Mouse (Mus musculus) heart, embryonic 16.5 days (tissue): ENCODE data around the gene Filip1. TPM values are rescaled to one million over a fixed set of nuclear protein-coding genes. Genes with fewer than 3 reads are reported as not detected.
"Not testable (repeated sequence)": the region's sequence is repeated elsewhere in the genome, so short reads cannot be mapped to it uniquely, and the experiment has no call there.

Experiments
- ATAC-seq: fragments of 200-750 bp; cut with Nextera tagmentation; replicated peaks from 2 replicates; pipeline ENCODE4 v1.8.0; 2017; ENCODE audit warnings: moderate number of reproducible peaks; ENCODE audit not compliant: insufficient read depth, low FRiP score; ENCODE audit errors: extremely low read depth
- H3K27ac ChIP-seq: fragments of 300-500 bp; sonication (generic); 2 replicates; pipeline ENCODE4 v1.5.1; 2014; ENCODE audit warnings: mild to moderate bottlenecking, low read length, control low read depth, moderate library complexity
- H3K27me3 ChIP-seq: fragments of 300-500 bp; sonication (generic); 2 replicates; pipeline ENCODE4 v1.6.1; 2014; ENCODE audit warnings: low read length, mixed read lengths; ENCODE audit not compliant: control insufficient read depth, insufficient read depth
- H3K36me3 ChIP-seq: fragments of 300-500 bp; sonication (generic); 2 replicates; pipeline ENCODE4 v1.6.1; 2014; ENCODE audit not compliant: control insufficient read depth, insufficient read depth
- H3K4me1 ChIP-seq: fragments of 300-500 bp; sonication (generic); 2 replicates; pipeline ENCODE4 v1.6.1; 2014; ENCODE audit warnings: low read length, mixed read lengths; ENCODE audit not compliant: control insufficient read depth, insufficient read depth
- H3K4me2 ChIP-seq: fragments of 300-500 bp; sonication (generic); 2 replicates; pipeline ENCODE4 v1.6.1; 2014; ENCODE audit warnings: low read depth, mild to moderate bottlenecking, control low read depth, low read length
- H3K4me3 ChIP-seq: fragments of 300-500 bp; sonication (generic); 2 replicates; pipeline ENCODE4 v1.5.1; 2014; ENCODE audit warnings: mild to moderate bottlenecking, control low read depth, low read length
- H3K9ac ChIP-seq: fragments of 300-500 bp; sonication (generic); 2 replicates; pipeline ENCODE4 v1.6.1; 2014; ENCODE audit warnings: low read length, control low read depth
- H3K9me3 ChIP-seq: fragments of 300-500 bp; sonication (generic); replicated peaks from 2 replicates; pipeline ENCODE4 v1.6.1; 2016; ENCODE audit warnings: low read length; ENCODE audit not compliant: control insufficient read depth
- WGBS: fragments of 180-500 bp; shearing (Covaris S2); extraction: QIAGEN DNeasy Blood & Tissue Kit; methylation state at CpG from one replicate; pipeline ENCODE4 v1.1.7; 2014; 5-methylcytosine and 5-hydroxymethylcytosine counted together
- polyA plus RNA-seq: library from polyadenylated mRNA; unstranded; fragments of >200 nt; fragmentation: Nextera tagmentation; extraction: Ambion mirVana; gene quantifications from 2 replicates; pipeline ENCODE4 v1.2.1, GENCODE M21; 2015

The Filip1 gene
- polyA plus RNA-seq, 1 experiment from 2014 or later, result 32.1 TPM

GRCm38 (mm10) chr9:80026017-80026416, 13.4 kb upstream of the Filip1 start:
- H3K27me3 ChIP-seq, result no peaks in the 10 kb centered on the region
- ATAC-seq, result no peak; the same call in 1 of the 2 replicates
- peak overlapping the region; percentile 55 for H3K27ac ChIP-seq
- H3K9me3 ChIP-seq, result no peaks in the 10 kb centered on the region
- peaks cover 11% of the 10 kb centered on the region for H3K4me1 ChIP-seq
- no peak overlapping the region for H3K9ac ChIP-seq
- H3K4me2 ChIP-seq, result no peak overlapping the region
- no peaks in the 10 kb centered on the region for H3K36me3 ChIP-seq
- H3K4me3 ChIP-seq, result no peak overlapping the region
- 1% methylated on average over 2 of the region's 2 CpGs for WGBS

- H3K9me3 ChIP-seq, H3K4me3 ChIP-seq, H3K27ac ChIP-seq, H3K36me3 ChIP-seq, H3K9ac ChIP-seq, H3K27me3 ChIP-seq, H3K4me2 ChIP-seq, ATAC-seq: not testable (repeated sequence)
- peaks cover 11% of the 10 kb centered on the region for H3K4me1 ChIP-seq
- 83% methylated on average over 5 of the region's 5 CpGs for WGBS
These were observed 12.7 kb upstream of the Filip1 start for GRCm38 (mm10) chr9:80025347-80025746.

- Histone ChIP-seq H3K4me2 (no peak overlapping the region), H3K36me3 (no peaks in the 10 kb centered on the region), H3K9me3 (no peaks in the 10 kb centered on the region), H3K9ac (peak overlapping the region; percentile 10; the same call in 1 of the 2 replicates), H3K27ac (peak overlapping the region; percentile 64), H3K27me3 (no peaks in the 10 kb centered on the region), H3K4me3 (no peak overlapping the region), H3K4me1 (peaks cover 11% of the 10 kb centered on the region)
- ATAC-seq, result no peak; the same call in 1 of the 2 replicates
- WGBS, result 55% methylated on average over 8 of the region's 8 CpGs
These were observed 10.2 kb upstream of the Filip1 start for GRCm38 (mm10) chr9:80022821-80023220.

GRCm38 (mm10) chr9:80021648-80022047, 9.0 kb upstream of the Filip1 start:
- WGBS, result 38% methylated on average over 1 of the region's 1 CpGs
- H3K4me2 ChIP-seq, result no peak overlapping the region
- H3K9ac ChIP-seq, result no peak overlapping the region
- H3K4me3 ChIP-seq, result no peak overlapping the region
- no peaks in the 10 kb centered on the region for H3K9me3 ChIP-seq
- no peak overlapping the region for H3K27ac ChIP-seq
- no peaks in the 10 kb centered on the region for H3K27me3 ChIP-seq
- no peak for ATAC-seq
- no peaks in the 10 kb centered on the region for H3K36me3 ChIP-seq
- peaks cover 6% of the 10 kb centered on the region for H3K4me1 ChIP-seq

GRCm38 (mm10) chr9:80020429-80020828, 7.8 kb upstream of the Filip1 start:
- H3K4me2 ChIP-seq, result no peak overlapping the region
- ATAC-seq, result no peak
- H3K36me3 ChIP-seq, result no peaks in the 10 kb centered on the region
- no peaks in the 10 kb centered on the region for H3K27me3 ChIP-seq
- H3K4me3 ChIP-seq, result no peak overlapping the region
- no peak overlapping the region for H3K9ac ChIP-seq
- 33% methylated on average over 3 of the region's 3 CpGs for WGBS
- H3K4me1 ChIP-seq, result no peaks in the 10 kb centered on the region
- no peaks in the 10 kb centered on the region for H3K9me3 ChIP-seq
- H3K27ac ChIP-seq, result no peak overlapping the region

GRCm38 (mm10) chr9:80012016-80012415, 635 bp downstream of the Filip1 start:
- Histone ChIP-seq H3K27ac (no peak overlapping the region), H3K9me3 (no peaks in the 10 kb centered on the region), H3K9ac (no peak overlapping the region), H3K4me3 (no peak overlapping the region), H3K27me3 (no peaks in the 10 kb centered on the region), H3K4me1 (no peaks in the 10 kb centered on the region), H3K4me2 (no peak overlapping the region), H3K36me3 (no peaks in the 10 kb centered on the region)
- no peak for ATAC-seq
- WGBS, result 83% methylated on average over 13 of the region's 13 CpGs

GRCm38 (mm10) chr9:80002394-80003188, 10.1 kb downstream of the Filip1 start:
- no peak overlapping the region for H3K27ac ChIP-seq
- no peaks in the 10 kb centered on the region for H3K27me3 ChIP-seq
- WGBS, result 44% methylated on average over 14 of the region's 14 CpGs
- no peak for ATAC-seq
- H3K4me3 ChIP-seq, result no peak overlapping the region
- no peaks in the 10 kb centered on the region for H3K36me3 ChIP-seq
- no peaks in the 10 kb centered on the region for H3K4me1 ChIP-seq
- H3K9me3 ChIP-seq, result 0 out of 2 replicates have a peak, but pooled peaks cover 3% of the 10 kb centered on the region
- no peak overlapping the region for H3K9ac ChIP-seq
- H3K4me2 ChIP-seq, result no peak overlapping the region

- Histone ChIP-seq H3K4me2 (no peak overlapping the region), H3K4me1 (no peaks in the 10 kb centered on the region), H3K27ac (no peak overlapping the region), H3K4me3 (no peak overlapping the region), H3K9ac (no peak overlapping the region), H3K27me3 (no peaks in the 10 kb centered on the region), H3K36me3 (no peaks in the 10 kb centered on the region), H3K9me3 (no peaks in the 10 kb centered on the region)
- ATAC-seq, result no peak
- WGBS, result 80% methylated on average over 6 of the region's 6 CpGs
These were observed 15.4 kb downstream of the Filip1 start for GRCm38 (mm10) chr9:79997282-79997681.

GRCm38 (mm10) chr9:79994296-79994695, 18.4 kb downstream of the Filip1 start:
- 0 out of 2 replicates have a peak, but pooled peaks cover 3% of the 10 kb centered on the region for H3K4me1 ChIP-seq
- no peaks in the 10 kb centered on the region for H3K27me3 ChIP-seq

More at GRCm38 (mm10) chr9:79994296-79994695, 18.4 kb downstream of the Filip1 start:
- no peak overlapping the region for H3K27ac ChIP-seq
- ATAC-seq, result no peak
- H3K4me2 ChIP-seq, result no peak overlapping the region
- no peak overlapping the region for H3K4me3 ChIP-seq
- H3K9me3 ChIP-seq, result no peaks in the 10 kb centered on the region
- WGBS, result 86% methylated on average over 5 of the region's 5 CpGs
- H3K9ac ChIP-seq, result no peak overlapping the region
- no peaks in the 10 kb centered on the region for H3K36me3 ChIP-seq
